ENCODE assay signal across 19 mouse cellular contexts in the genomic region with DNA sequence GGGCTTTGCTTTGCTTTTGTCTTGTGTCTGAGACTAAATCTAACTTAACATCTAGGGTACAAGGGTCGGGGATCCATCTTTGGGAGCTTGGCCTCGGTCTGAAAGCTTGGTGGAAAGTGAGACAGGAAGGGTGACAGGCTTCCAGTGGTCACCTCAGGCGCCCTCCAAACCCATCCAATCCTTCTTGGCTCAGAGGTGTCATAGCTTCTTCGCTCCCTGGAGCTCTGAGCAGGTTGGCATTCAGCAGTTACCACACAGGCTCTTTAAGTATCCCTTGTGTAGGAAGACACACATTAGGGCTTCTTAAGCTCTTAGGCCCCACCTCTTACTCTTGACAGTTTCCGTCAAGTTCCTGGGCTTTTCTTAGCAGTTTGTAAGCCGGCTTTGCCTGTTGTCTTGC. TPM values are rescaled to one million over a fixed set of nuclear protein-coding genes. Genes with fewer than 3 reads are reported as not detected.
DNase-seq lines count a peak whose midpoint lies in the region; ATAC-seq lines count a peak whose summit lies in the region.
"Had no signal": no experiment of that assay in that cellular context is flagged by ENCODE, and none has a peak within 500 bp of the region (broad histone marks: within the 10 kb centered on the region; RNA-seq: fewer than 3 reads in every experiment).

No protein-coding gene starts in this region.

- peaks cover 2% of the 10 kb centered on the region for H3K4me1 ChIP-seq in midbrain, embryonic 11.5 days (ENCODE audit: control insufficient read depth, insufficient read depth, low read length)
- H3K4me1 ChIP-seq in midbrain, embryonic 15.5 days = peaks cover 10% of the 10 kb centered on the region

- intact Hi-C loops in gastrocnemius, postnatal 14 days (cut with DNase I; ENCODE audit: low total_unique reads) = loop anchor here (5.0 to 10.0 kb wide), 2 partner anchors 87 to 175 kb away; a partner anchor contains a TSS

- H3K9me3 ChIP-seq in midbrain, embryonic 11.5 days (ENCODE audit: control insufficient read depth, low read length) = no peaks in the 10 kb centered on the region; the same call in 1 of the 2 replicates
- no peaks in the 10 kb centered on the region for H3K9me3 ChIP-seq in midbrain, embryonic 15.5 days
- H3K9me3 ChIP-seq: embryonic facial prominence, embryonic 12.5 days; forebrain, embryonic 15.5 days; G1E had no signal

- H3K4me3 ChIP-seq in midbrain, embryonic 11.5 days (ENCODE audit: low read depth, low read length) = no peak overlapping the region
- no peak overlapping the region for H3K4me3 ChIP-seq in midbrain, embryonic 15.5 days
- H3K4me3 ChIP-seq: embryonic facial prominence, embryonic 10.5 days; embryonic facial prominence, embryonic 12.5 days; forebrain, embryonic 13.5 days; forebrain, embryonic 15.5 days had no signal

- H3K27ac ChIP-seq in midbrain, embryonic 11.5 days (ENCODE audit: low read depth, low read length) = no peak overlapping the region
- no peak overlapping the region for H3K27ac ChIP-seq in midbrain, embryonic 15.5 days
- H3K27ac ChIP-seq: embryonic facial prominence, embryonic 10.5 days; embryonic facial prominence, embryonic 12.5 days; forebrain, embryonic 13.5 days; forebrain, embryonic 15.5 days had no signal

- H3K27me3 ChIP-seq in midbrain, embryonic 11.5 days (ENCODE audit: control insufficient read depth, insufficient read depth, low read length) = no peaks in the 10 kb centered on the region
- H3K27me3 ChIP-seq in midbrain, embryonic 15.5 days (replicated peaks) = no peaks in the 10 kb centered on the region
- H3K27me3 ChIP-seq: CH12.LX; embryonic facial prominence, embryonic 12.5 days; forebrain, embryonic 13.5 days; forebrain, embryonic 15.5 days; Patski had no signal

- no peak overlapping the region for H3K9ac ChIP-seq in midbrain, embryonic 11.5 days (ENCODE audit: low read length)
- H3K9ac ChIP-seq in midbrain, embryonic 15.5 days = no peak overlapping the region
- H3K9ac ChIP-seq: embryonic facial prominence, embryonic 12.5 days; forebrain, embryonic 13.5 days; forebrain, embryonic 15.5 days had no signal

- DNase-seq in gastrocnemius, adult 18-20 months (ENCODE audit: low spot score) = peak; percentile 54
- DNase-seq in gastrocnemius, postnatal 4 days (ENCODE audit: low spot score in 2 of 2) = no peak
- peak; percentile 26 for DNase-seq in gastrocnemius, postnatal 14 days
- no peak for DNase-seq in gastrocnemius, postnatal 10 days
- peak; percentile 71 for DNase-seq in midbrain, embryonic 11.5 days (ENCODE audit: low spot score, missing footprints)
- no peak for DNase-seq in adrenal gland, postnatal 4 days (ENCODE audit: low spot score in 2 of 2)
- DNase-seq: cerebellum, adult 11-12 months; cerebellum, adult 2 months; cerebellum, adult 9-10 months; cerebellum, postnatal 25 days had no signal

- 88% methylated on average over 6 of the region's 6 CpGs for WGBS in midbrain, embryonic 11.5 days
- WGBS in midbrain, embryonic 15.5 days = 92% methylated on average over 6 of the region's 6 CpGs

- no peak for ATAC-seq in midbrain, embryonic 11.5 days (ENCODE audit: low FRiP score)
- ATAC-seq in midbrain, embryonic 15.5 days (replicated peaks) = no peak
- ATAC-seq: CD4-positive, CD25-positive, alpha-beta regulatory T cell, adult 4 months; forebrain, embryonic 13.5 days; forebrain, embryonic 15.5 days; Patski had no signal

- no peak overlapping the region for H3K4me2 ChIP-seq in midbrain, embryonic 11.5 days
- no peak overlapping the region for H3K4me2 ChIP-seq in midbrain, embryonic 15.5 days
- H3K4me2 ChIP-seq: embryonic facial prominence, embryonic 12.5 days; forebrain, embryonic 13.5 days; forebrain, embryonic 15.5 days had no signal

- H3K36me3 ChIP-seq in midbrain, embryonic 11.5 days (ENCODE audit: control insufficient read depth, insufficient read depth, low read length) = no peaks in the 10 kb centered on the region
- no peaks in the 10 kb centered on the region for H3K36me3 ChIP-seq in midbrain, embryonic 15.5 days (replicated peaks)
- H3K36me3 ChIP-seq: forebrain, embryonic 15.5 days had no signal

RNA-seq across cellular contexts. Expression of a gene that starts 7.2 kb away (rescaled TPM):
- 10 to 100 TPM; 20.7 to 22.6 TPM for total RNA-seq in gastrocnemius, adult 18-20 months (2021)
- 10 to 100 TPM; 52.3 to 57.5 TPM for total RNA-seq in gastrocnemius, postnatal 4 days (2021)
- total RNA-seq in gastrocnemius, postnatal 14 days (2021) = 10 to 100 TPM; 29.4 to 30.3 TPM
- total RNA-seq in gastrocnemius, postnatal 10 days (2021) = 10 to 100 TPM; 36.3 to 41.9 TPM
- 51.0 and 58.0 TPM in 2 replicates for polyA plus RNA-seq in midbrain, embryonic 11.5 days (2014; fragmentation: Nextera tagmentation; extraction: Ambion mirVana)
- polyA plus RNA-seq in midbrain, embryonic 15.5 days (2015; fragmentation: Nextera tagmentation; extraction: Ambion mirVana) = 45.1 and 49.2 TPM in 2 replicates
- total RNA-seq in adrenal gland, postnatal 4 days (2021) = 10 to 100 TPM; 77.6 to 84.9 TPM

RNA-seq across cellular contexts. Expression of a gene that starts 17.0 kb away (rescaled TPM):
- total RNA-seq in gastrocnemius, adult 18-20 months (2021) = 1 to 10 TPM; 4.6 to 5.1 TPM
- 10 to 100 TPM; 38.2 to 40.8 TPM for total RNA-seq in gastrocnemius, postnatal 4 days (2021)
- 10 to 100 TPM; 14.1 to 15.4 TPM for total RNA-seq in gastrocnemius, postnatal 14 days (2021)
- total RNA-seq in gastrocnemius, postnatal 10 days (2021) = 10 to 100 TPM; 22.0 to 24.1 TPM
- 67.6 and 72.9 TPM in 2 replicates for polyA plus RNA-seq in midbrain, embryonic 11.5 days (2014; fragmentation: Nextera tagmentation; extraction: Ambion mirVana)
- 76.6 and 80.1 TPM in 2 replicates for polyA plus RNA-seq in midbrain, embryonic 15.5 days (2015; fragmentation: Nextera tagmentation; extraction: Ambion mirVana)
- total RNA-seq in adrenal gland, postnatal 4 days (2021) = 10 to 100 TPM; 43.3 to 46.2 TPM

Comparison
In these comparisons a context has a peak if more than half of its experiments do, and no peak if none do; other contexts are left out.
1. DNase-seq: peak in gastrocnemius, adult 18-20 months (single experiment), gastrocnemius, postnatal 14 days (single experiment) and midbrain, embryonic 11.5 days (single experiment); none in gastrocnemius, postnatal 4 days (0 of 2), gastrocnemius, postnatal 10 days (single experiment) and adrenal gland, postnatal 4 days (0 of 2).